Mouse (Mus musculus) urinary bladder, postnatal 25 days (tissue): ENCODE measurements around the gene Pnmal1.
A peak's percentile ranks its signal among the peaks of the same experiment; 100 is the strongest.

Source experiments
- DNase-seq: peaks from one replicate; pipeline ENCODE4 v3.0.0; 2022; ENCODE audit warnings: low spot score

The Pnmal1 gene

DNA sequence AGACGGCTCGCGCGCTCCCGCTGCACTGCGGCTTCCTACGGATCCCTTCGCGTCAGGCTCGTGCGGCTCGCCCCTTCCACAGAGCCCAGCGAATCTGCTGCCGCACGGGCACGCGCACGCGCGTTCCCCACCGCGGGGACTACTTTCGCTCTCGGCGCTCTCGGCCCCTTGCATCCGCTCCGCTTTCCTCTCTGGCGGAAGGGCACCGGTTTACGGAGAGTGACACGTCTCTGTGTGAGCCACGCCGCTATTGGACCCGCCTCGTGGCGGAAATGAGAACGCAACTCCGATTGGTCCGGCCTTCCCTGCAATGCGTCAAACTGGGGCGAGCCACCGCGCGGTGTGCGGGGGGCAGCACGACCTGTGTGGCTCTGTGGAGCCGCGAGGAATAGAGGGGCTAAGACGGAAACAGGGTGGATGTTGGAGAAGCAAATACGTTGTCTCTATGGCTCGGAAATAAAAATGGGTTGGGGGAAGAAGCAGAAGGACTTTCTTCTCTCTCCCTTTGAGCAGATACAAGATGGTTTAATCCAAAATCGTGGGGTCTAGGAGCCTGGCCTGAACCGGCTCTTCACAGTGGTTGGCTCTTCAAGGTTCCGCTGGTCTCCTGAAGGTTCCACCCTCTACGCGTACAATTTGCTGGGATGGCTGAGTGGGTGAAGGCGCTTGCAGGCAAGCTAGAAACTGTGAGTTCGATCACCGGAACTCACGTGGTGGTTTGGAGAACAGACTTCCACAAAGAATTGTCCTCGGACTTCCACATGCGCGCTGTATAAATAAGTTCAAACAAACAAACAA, 35.2 kb upstream of the Pnmal1 start, which contains the start of gene Calm3:
Gene Calm3 (minus strand): TSS at position 78 of the 798 bp plus-strand sequence.
- DNase-seq: peak; percentile 98

- no peak for DNase-seq
These were observed 31.1 kb upstream of the Pnmal1 start for GRCm38 (mm10) chr7:16928341-16928740.

DNA sequence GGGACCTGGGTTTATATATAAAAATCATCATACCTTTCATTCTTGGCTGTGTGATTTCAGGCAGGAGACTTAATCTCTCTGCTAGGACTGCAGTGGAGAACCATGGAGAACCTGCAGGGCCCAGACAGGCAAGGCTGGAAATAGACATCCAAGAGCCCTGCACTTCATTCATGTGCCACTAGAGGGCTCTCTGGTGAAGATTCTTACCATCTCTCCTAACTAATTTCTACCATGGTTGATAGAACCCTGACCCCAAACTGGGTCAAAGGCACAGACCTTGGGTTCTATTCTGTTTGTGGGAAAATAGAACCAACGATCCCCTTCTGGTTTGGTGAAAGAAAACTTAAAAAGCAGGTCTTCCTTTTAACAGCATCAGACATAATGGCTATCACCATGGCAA, 28.6 kb upstream of the Pnmal1 start:
- no peak for DNase-seq

DNA sequence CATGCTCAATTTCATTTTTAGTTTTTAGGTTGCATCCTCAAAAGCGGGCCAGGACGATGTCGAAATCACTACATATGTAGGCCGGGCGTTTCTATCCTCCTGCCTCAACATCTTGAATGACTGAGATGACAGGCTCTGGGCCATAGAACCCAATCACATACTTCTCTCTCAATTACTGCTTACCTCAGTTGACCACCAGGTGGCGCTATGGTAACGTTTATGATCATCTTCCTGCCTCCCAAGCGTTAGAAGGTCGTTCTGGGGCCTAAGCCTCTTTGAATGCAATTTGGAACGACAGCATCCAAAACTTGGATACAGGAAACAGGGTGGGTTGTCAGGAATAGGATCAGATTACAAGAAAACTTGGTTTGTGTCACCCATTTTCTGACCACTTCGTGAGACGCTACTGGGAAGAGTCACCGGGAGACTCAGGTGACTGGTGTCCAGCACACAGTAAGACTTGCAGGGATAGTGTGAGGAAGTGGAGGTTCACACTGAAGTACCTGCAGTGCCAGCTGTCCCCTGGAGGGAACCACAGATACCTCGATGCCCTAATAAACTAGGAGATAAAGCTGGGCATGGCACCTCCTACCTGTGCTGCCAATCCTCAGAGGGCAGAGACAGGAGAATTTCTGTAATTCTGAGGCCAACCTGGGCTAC, 27.4 kb upstream of the Pnmal1 start:
- DNase-seq: peak; percentile 83

DNA sequence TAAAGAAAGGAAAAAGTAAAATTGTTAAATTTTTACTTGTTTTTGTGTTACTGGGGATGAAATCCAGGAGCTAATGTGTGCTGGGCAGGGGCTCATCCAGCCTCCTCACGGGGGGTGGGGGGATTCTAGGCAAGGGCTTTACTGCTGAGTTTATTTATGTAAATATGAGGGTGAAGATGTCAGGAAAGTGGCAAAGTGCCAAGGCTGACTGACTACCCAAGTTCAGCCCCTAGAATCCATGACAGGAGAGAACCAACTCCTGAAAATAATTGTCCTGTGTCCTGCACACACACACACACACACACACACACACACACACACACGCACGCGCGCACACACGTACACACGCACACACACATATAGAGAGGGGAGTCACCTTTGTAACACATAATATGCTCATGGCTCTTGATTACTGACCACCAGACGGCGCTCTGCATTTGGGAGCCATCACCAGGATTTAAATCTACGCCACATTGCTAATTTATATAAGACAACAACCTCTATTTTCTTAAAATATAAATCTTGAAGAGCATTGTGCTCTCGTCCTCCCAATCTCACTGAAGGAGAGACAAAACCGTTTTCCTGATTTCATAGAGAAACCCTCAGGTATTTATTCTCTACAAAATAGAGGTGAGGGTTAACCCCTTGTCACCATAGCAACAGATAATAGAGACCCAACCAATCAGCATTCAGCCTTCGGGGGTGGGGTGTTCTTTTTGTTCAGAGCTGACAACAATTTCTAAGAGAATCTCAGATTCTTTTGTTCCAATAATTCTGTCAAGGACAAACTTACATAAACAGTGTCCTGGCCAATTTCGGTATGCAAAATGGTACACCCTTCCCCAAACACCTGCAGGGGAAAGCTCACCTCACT, 26.5 kb upstream of the Pnmal1 start:
- peak; percentile 51 for DNase-seq

GRCm38 (mm10) chr7:16937312-16937711, 22.2 kb upstream of the Pnmal1 start:
- no peak for DNase-seq

DNA sequence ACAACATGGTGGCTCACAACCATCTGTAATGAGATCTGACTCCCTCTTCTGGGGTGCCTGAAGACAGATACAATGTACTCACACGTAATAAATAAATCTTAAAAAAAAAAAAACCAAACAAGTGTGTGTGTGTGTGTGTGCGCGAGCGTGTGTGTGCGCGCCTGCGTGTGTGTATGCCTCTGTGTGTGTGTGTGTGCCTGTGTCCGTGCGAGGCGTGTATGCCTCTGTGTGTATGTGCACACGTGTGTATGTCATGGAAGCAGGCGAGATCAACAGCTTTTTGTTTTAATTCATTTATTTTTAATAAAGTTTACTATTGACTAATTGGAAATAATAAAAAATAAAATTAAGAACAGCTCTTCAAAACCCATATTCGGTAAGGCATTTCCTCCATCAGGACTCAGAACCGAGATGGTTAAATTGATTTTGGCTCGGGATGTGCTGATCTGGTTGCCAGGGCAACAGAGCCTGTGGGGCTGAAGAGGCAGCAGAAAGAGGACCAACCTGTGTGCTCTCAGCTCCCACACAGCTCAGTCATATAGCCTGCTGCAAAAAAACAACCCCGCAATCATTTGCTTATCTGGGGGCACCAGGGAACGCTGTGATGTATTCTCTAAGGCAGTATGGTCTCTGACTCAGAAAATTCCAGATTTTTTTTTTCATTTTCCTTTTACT, 21.2 kb upstream of the Pnmal1 start:
- DNase-seq: no peak

DNA sequence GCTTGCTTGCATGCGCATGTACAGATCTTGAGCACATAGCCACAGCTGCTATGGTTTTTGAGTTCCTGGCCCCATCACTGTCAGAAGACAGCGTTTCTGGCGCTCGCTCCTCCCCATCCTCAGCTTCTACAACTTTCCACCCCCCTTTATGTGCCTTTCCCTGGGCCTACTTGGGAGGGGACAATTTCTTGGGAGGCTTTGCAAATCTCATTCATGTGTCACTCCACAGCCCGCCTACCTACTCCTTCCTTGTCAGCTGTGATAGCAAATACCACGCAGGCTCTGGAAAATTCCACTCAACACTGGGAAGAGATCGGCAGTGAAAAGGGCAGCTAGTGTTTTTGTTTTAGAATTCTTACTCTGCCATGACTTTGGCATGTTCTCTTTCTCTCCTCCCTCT, 19.2 kb upstream of the Pnmal1 start:
- no peak for DNase-seq

DNA sequence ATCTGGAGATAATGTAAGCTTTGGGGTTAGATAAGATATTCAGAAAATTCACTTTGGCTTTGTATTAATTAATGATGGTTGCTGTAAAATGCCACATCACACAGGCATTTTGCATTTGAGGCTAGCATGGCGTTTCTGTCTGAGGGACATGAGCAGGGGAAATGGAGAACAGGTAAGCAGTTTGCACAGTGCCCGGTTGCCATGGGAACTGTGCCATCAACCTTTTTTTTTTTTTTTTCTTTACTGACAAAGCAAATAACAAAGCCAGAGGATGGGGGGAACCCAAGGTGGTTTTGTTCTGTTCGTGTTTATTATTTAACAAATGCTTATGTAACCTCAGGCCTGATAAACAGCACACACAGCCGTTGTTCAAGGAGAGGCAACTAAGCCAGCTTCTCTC, 16.6 kb upstream of the Pnmal1 start:
- no peak for DNase-seq

- peak; percentile 55 for DNase-seq
These were observed 15.2 kb upstream of the Pnmal1 start, which contains the start of gene Pnmal2 for GRCm38 (mm10) chr7:16944061-16944807. Pnmal2 (plus strand) TSS chr7:16944682.

DNA sequence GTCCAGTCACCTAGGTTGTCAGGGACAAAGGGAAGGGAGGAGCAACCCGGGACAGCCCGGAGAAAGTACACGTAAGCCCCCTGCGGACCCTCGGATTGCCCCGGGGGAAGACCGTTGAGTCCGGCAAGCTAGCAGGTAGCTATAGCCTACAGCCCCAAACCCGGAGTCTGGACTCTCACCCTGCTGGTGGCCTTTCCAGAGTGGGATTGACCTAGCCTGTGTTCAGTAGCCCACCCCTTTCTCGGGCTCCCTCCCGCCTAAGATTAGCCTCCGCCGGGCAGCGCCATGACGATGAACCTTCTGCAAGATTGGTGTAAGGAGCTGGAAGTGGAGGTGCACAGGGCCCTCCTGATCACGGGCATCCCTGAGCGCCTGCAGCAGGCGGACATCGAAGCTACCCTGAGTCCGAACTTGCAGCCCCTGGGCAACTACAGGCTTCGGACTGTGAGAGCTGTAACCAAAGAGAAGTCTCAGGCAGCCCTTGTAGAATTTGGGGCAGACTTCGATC, 14.6 kb upstream of the Pnmal1 start:
- DNase-seq: no peak

GRCm38 (mm10) chr7:16945419-16945818, 14.1 kb upstream of the Pnmal1 start:
- no peak for DNase-seq

GRCm38 (mm10) chr7:16946441-16947348, 12.8 kb upstream of the Pnmal1 start:
- DNase-seq: no peak

DNA sequence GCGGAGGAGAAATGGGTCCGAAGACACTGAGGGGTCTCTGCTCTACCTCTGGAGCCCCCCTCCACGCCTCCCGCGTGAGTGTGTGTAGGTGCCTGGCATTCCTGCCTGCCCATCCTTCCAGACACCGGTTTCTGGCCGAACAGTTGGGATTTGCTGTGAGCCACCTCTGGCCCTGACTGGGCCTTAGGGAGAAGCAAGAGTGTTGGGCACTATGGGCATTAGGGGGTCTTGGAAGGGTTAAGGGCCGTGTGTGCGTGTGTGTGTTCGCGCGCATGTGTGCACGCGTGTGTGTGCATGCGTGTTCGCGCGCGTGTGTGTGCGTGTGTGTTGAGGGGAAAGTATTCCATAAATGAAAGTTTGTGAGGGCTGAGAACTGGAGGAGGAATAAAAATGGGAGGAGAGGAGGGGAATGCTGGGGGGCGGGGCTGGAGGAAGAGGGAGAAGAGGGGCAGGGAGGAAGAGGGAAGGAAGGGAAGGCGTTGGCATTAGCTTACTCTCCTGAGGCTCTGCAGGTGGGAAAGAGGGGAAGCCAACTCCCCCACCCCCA, 12.1 kb upstream of the Pnmal1 start:
- DNase-seq: no peak

DNA sequence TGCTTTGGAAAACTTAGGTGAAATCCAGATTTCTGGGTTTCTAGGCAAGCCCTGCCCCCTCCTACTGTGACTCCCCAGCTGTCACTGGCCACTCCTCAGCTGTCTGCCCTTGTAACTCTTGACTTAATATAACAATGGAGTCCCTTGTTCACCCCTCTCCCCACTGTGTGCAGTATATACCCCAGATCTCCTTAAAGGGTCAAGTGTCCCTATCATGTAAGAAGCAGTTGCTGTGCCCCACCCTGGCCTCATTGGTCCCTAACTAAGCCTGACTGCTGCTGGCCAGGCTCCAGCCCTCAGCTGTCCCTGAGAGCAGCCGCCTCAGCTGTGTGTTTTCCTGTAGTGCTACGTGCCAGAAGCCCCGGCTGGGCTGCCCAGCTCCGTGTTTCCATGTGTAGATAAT, 11.5 kb upstream of the Pnmal1 start:
- no peak for DNase-seq

GRCm38 (mm10) chr7:16948923-16949458, 10.5 kb upstream of the Pnmal1 start:
- DNase-seq: no peak

DNA sequence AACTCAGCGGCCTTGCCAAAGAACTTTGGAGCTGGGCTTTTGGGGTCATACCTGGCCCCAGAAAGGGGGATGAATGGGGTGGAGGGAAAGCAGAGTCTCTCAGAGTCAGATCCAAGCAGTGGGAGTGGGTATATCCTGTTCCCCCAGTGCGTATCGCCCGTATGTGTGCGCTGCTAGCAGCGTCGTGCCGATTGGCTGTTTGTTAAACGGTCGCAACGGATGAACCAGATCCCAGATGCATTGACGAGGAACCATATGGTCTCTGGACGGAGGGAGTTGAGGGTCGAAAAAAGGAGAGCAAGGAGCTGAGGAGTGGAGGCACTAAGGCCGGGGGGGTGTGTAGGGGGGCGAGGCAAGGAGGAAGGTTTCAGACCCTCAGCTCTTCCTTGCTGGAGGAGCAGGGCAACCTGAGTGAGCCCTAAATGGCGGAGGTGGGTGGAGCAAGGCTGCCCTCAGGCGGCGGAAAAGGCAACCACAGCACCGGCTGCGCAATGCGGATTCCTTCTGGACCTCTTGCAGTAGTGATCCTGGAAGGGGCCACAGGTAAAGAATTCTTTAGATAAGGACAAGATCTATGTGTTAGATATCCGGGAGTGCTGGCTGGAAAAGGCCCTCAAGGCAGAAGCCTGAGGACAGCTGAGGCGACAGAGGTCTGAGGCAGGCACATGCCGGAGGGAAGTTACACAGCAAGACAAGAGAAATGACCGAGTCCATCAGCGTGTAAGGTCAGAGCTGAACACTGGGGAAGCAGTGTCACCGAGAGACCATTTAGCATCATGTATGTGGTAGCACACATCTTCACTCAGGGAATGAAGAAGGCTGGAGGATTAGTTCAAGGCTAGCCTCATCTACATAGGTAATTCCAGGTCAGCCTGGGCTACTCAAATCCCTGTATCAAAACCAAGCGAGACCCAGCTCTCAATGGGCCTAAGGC, 9.3 kb upstream of the Pnmal1 start:
- DNase-seq: peak; percentile 66
